Mouse (Mus musculus) adipose tissue, adult 10 weeks (tissue): Measurements from ENCODE around the gene Bex2. TPM values are rescaled to one million over a fixed set of nuclear protein-coding genes. Genes with fewer than 3 reads are reported as not detected.

Experiments
- polyA plus RNA-seq: library from polyadenylated mRNA; stranded (reverse); fragments of 350-450 nt; fragmentation: Illumina TruSeq; extraction: RNeasy Lipid Tissue Mini Kit (QIAGEN cat#74804); gene quantifications from one replicate; pipeline ENCODE4 v1.2.3, GENCODE M21; 2014; ENCODE audit warnings: low read depth, low replicate concordance

Gene Bex2
- 63.2 TPM for polyA plus RNA-seq

DNA sequence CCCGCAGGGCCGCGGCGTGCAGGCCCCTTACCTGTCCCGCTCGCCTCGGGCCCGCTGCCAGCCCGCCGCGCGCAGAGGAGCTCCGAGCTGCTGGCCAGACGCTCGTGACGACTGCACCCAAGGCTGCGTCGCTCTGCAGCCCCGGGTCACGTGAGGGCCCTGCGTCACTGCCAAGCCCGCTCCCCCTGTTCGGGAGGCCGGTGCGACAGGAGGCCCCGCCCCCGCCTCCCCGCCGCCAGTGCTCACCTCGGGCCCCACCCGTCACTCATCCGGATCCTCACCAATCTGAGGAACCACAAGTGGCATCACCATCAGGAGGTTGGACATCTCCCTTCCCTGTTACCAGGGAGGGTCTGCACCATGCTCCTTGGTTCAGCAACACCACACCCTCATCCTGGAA lies at the start of gene Bex2:
Gene Bex2, minus strand, starts transcription at position 217 of the 400 bp plus-strand sequence.

DNA sequence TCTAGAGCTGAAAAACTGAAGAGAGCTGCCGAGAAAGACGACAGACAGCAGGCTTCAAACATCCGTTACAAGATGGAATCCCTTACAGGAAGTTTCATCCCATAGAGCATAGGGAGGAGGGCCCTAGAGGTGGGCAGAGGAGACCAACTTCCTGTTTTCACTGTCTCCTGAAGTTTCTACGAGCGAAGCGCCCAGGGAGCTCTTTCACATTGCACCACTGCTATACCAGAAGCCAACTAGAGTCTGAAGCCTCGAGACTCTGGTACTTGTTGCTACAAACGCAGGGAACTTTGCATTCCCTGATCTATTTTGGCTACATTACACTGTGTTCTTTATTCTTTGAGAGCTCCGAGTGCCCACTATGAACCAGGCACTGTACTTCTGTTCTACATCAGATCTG lies 17.1 kb upstream of the Bex2 start, which contains the start of gene Nxf3:
Gene Nxf3, minus strand, starts transcription at position 101 of the 400 bp plus-strand sequence.

DNA sequence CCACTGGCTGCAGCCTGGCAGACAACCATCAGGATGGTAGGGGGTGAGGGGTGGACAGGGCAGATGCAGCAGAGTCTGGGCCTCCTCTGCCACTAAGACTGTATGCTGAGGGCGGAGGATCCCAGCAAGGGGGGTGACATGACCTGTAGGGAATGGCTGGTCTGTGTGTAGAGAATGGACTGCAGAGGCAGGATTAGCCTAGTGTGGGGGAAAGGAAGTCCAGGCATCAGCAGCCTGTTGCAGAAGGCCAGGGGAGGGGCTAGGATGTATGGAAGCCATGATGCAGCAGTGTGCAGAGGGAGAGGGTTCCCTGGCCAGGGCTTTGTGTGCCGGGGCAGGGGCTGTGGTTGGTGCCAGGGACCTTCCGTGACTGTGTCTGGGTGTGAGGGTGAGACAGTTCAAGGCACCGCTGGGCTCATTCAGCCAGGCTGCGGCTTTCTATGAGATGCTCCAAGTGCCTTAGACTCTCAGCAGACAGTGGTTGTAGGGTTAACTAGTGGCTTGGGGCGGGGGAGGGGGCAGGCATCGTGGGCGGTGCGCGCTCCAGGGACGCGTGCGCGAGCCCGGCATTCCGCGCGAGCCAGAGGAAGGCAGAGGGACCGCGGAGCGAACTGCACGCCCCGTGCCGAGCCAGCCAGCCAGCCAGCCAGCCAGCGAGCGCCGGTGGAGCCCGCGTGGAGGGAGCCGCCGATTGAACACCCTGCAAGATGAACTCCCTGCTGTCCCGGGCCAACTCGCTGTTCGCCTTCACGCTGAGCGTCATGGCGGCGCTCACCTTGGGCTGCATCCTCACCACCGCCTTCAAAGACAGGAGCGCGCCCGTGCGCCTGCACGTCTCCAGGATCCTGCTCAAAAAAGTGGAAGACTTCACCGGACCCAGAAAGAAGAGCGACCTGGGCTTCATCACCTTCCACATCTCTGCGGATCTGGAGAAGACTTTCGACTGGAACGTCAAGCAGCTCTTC lies 35.0 kb downstream of the Bex2 start, which contains the start of gene Arxes1:
Gene Arxes1, plus strand, starts transcription at position 569 of the 965 bp plus-strand sequence.

Other genes starting within 250 kb of the Bex2 start
- gene Gprasp2, start 229.2 kb downstream of the Bex2 start, polyA plus RNA-seq, result 17.6 TPM
- 70.2 TPM for gene Arxes2, start 74.4 kb downstream of the Bex2 start, polyA plus RNA-seq
- 12.8 TPM for gene Arxes1, start 34.9 kb downstream of the Bex2 start, polyA plus RNA-seq
- 52.5 TPM for gene Nxf3, start 17.0 kb upstream of the Bex2 start, polyA plus RNA-seq
- 82.3 TPM for gene Bex4, start 70.8 kb upstream of the Bex2 start, polyA plus RNA-seq
- gene Tceal8, start 104.1 kb upstream of the Bex2 start, polyA plus RNA-seq, result 106 TPM
- 5.2 TPM for gene Tceal5, start 135.6 kb upstream of the Bex2 start, polyA plus RNA-seq
- not detected for gene Tceal7, start 146.5 kb upstream of the Bex2 start, polyA plus RNA-seq
- gene Bex1, start 147.3 kb upstream of the Bex2 start, polyA plus RNA-seq, result 11.0 TPM
- gene Tceal9, start 176.8 kb upstream of the Bex2 start, polyA plus RNA-seq, result 168 TPM
- gene Bex3, start 202.0 kb upstream of the Bex2 start, polyA plus RNA-seq, result 130 TPM